Mouse (Mus musculus) gastrocnemius, postnatal 14 days (tissue): ENCODE results near the gene Mapkapk2. TPM values are rescaled to one million over a fixed set of nuclear protein-coding genes. Genes with fewer than 3 reads are reported as not detected.

Experiments
- DNase-seq: peaks from one replicate; pipeline ENCODE4 v3.0.0; 2021; ENCODE audit warnings: mixed read lengths
- intact Hi-C: fragments of 180-260 bp; cut with DNase I; formaldehyde crosslinking; loops from one replicate; pipeline ENCODE4 v1.15.1; 2025; ENCODE audit warnings: low total_unique reads
- total RNA-seq, 2 experiments: library from RNA; stranded (reverse); gene quantifications; 2 replicates each; pipeline ENCODE4 v1.2.3; 2021

Mapkapk2 gene
- total RNA-seq, 2 experiments from 2014 or later: 151 to 154 TPM

DNA sequence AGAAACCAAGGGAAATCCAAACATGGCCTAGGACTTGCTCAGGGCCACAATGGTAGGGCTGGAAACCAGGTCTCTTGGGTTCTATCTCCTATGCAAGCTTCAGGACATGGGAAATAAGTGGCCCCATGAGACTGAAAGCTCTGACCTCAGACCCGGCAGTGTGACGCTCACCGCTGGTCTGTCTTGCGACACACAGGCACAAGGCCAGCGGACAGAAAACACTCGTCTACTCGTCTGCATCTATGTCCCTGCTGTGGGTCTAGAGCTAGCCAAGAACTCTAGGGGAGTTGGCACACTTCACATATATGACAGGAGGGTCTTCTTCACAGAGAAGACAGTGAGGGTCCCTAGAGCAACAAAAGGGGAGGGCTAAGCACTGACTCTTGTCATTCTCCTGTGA is 10.7 kb downstream of the Mapkapk2 start:
- intact Hi-C loops: no loop called here
- no peak for DNase-seq

DNA sequence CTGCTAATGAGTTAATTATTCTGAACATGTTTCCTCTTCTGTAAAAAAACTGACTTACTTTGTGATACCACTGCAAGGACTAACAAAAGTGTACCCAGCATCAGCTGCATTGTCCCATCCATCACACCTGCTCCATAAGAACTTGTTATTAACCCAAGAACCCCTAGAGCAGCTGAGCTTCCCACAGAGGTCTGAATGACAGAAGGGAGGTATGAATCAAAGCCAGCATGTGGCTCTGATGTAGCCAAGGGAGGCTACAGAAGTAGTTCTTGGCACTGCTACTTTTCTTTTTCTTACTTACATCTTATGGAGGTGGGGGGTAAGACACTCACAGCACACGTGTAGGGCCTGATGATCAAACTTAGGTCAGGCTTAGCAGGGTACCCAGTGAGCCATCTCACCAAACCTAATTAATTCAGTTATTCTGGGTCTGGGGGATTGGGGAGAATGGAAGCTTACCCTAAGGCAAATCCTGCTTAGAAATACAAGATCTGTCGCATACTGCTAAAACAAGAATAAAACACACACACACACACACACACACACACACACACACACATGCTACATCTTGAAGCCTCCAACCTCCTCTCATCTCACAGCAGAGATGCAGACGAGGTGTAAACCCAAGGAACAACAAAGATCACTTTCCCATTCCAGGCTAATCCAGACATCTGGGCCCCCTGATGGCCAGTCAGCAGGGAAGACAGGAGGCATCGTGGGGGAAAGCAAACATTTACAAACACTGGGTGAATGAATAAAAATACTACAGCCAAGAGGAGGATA is 11.5 kb downstream of the Mapkapk2 start:
- intact Hi-C loops: no loop called here

DNA sequence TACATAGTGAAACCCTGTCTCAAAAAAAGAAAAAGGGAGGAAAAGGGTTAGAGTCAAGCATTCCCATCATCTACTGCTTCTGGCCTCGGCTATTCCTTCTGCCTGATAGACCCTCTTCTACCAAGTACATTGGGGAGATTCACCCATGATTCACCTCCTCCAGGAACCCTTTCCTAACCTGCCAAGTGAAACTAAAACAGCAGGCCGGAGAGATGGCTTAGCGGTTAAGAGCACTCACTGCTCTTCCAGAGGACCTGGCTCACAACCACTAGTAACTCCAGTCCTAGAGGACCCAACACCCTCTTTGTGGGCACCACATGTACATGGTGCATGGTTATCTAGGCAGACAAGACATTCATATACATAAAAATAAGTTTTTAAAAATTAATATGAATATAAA is 12.4 kb downstream of the Mapkapk2 start:
- DNase-seq: no peak
- intact Hi-C loops: no loop called here

More for the DNA sequence above, 11.5 kb downstream of the Mapkapk2 start:
- no peak for DNase-seq

DNA sequence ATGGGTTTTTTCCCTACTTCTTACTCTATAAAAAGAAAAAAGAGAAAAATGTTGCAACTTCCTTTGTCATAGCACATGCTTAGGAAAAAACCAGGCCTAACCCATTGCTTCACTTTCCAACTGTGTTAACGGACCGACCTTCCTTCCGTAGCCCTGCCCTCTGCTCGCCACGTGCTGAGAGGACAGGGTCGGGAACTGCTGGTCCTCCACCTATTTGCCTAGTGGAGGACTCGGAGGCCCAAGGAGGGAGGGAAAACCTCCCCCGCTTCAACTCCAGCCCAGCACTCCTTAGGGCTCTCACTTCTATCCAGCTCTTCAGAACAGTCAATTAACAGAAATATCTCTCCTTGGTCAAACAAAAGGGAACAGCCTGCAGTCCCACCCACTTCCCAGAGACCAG is 13.3 kb downstream of the Mapkapk2 start:
- DNase-seq: no peak
- intact Hi-C loops: no loop called here

DNA sequence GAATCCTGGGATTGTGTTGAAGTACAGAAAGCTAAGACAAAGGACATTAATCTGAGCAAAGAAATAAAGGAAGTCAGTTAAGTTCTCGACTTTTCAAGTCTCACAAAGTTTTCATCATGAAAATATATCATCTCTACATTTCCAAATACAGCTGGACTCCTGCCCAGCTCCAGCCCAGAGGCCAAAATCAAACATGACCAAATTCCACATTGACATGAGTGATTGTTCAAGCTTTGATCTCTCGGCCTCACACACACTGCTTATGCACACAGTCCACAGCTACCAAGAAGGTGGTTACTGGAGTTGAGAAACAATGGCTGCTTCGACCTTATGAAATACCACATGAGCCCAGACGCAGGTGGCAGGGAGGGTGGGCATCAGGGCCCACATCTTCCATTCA is 14.0 kb downstream of the Mapkapk2 start:
- intact Hi-C loops: no loop called here
- no peak for DNase-seq

DNA sequence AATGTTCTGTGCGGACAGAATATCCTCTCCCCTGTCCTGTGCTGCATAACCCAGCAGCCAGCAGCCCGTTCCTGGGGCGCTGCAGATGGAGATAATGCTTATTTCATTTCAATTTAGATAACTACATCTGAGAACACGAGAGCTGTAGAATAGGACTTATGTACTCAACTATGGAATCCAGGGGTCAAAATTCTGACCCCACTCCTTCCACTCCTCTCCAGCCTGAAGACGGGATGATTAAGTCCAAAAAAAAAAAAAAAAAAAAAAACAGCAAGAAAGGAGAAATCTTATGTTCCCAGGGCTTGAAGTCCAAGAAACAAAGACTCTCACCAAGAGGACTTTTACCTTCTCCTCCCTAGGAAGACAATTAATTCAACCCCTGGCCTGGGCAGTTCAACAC is 14.5 kb downstream of the Mapkapk2 start:
- no peak for DNase-seq
- intact Hi-C loops: no loop called here

DNA sequence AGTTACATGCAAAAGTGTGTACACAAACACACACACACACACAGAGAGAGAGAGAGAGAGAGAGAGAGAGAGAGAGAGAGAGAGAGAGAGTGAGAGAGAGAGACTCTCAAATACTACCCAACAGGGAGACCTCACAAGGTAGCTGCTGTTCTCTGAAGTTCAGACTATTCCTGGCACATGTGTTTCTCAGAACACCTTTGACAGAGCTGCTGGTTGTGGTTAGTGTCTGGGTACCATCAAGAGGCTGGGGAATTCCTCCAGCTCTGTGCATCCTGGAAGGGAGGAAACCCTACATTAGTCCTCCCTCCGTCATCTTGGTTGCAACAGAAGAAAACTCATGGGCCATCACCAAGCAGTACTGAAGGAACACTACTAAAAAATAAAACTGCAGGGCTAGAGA is 16.9 kb downstream of the Mapkapk2 start:
- intact Hi-C loops: no loop called here
- DNase-seq: no peak

DNA sequence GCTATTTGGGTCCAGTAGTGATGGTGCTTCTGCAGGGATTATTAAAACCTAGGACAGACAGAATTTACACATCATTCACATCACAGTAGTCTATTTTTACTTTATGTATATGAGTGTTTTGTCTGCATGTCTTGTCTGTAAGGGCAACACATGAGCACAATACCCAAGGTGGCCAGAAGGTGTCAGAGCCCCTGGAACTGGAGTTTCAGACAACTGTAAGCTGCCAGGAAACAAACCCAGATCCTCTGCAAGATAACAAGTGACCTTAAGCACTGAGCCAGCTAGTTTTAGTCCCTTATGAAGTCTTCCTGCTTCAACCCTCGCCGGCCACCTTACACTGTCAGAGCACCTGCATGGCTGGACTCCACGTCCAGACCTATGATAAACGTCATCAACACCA is 17.9 kb downstream of the Mapkapk2 start:
- intact Hi-C loops: no loop called here

DNA sequence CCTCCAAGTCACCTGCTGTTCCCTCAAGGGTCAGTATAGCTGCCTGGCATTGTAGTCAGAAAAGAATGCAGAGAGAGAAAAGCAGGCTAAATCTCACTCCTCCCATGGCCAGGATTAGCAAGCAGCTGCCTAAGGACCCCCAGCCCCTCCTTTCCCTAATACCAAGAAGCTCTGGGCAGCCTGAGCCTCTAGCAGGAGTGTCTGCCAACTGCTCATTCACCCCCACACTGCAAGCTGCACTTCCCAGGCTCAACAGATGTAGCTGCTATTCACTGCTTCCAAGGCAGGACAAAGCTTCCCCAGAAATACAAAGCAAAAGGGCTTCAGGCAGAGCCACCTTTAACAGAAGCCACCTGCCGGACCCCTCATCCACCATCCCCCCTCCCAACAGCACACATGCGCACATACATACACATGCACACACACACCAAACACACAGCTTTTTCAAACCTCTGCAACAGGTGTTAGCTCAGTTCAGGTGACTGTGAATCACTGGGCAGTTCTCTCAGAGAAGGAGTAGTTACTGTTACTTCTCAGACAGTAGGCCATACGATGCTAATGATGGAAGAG is 18.8 kb downstream of the Mapkapk2 start:
- intact Hi-C loops: no loop called here
- DNase-seq: peak; percentile 65

More for the DNA sequence above, 17.9 kb downstream of the Mapkapk2 start:
- DNase-seq: no peak

DNA sequence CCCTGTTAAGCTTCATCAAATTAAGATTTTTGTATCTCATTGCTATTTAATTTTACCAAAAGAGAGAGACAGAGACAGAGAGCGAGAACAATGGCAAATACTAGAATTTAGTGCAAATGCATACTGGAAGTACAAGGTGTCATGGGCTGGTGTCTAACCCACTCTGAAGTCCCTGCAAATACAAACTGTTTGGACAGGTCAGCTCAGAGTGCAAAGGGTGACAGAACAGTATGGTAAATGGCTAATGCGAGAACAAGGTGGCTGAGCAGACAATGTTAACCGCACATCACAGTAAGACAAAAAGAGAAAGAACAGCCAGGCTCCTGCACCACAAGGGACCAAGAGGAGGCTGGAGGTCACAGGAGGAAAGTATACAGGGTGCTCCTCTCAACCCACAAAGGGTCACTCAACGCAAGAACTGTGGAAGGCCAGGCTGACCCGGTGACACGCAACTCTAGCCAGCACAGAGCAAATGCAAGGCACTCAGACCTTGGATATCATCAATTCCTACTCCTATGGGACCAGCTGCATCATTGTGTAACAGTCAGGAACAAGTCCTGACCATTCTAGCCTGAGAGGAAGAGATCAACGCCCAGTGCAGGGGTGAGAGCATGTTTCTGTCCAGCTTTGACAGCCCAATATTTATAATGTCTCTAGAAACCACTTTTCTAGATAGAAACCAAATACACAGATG is 22.4 kb downstream of the Mapkapk2 start:
- intact Hi-C loops: no loop called here
- DNase-seq: no peak

DNA sequence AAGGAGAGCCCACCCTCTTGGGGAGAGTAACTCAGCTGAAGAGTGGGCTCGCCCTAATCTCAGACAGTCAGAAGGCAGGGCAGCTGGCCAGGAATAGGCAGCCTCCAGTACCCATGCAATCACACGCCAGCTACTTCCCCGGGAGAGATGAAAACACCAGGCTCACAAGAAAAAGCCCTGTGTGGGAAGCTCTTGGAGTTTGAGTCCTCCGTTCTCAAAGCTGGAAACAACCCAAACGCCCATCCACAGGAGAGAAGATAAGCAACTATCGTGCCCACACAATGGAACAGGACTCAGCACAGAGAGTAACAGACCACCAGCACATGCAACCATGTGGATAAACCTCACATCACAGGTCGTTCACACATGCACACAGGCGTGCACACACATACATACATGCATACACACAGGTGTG is 23.1 kb downstream of the Mapkapk2 start:
- DNase-seq: no peak
- intact Hi-C loops: no loop called here

DNA sequence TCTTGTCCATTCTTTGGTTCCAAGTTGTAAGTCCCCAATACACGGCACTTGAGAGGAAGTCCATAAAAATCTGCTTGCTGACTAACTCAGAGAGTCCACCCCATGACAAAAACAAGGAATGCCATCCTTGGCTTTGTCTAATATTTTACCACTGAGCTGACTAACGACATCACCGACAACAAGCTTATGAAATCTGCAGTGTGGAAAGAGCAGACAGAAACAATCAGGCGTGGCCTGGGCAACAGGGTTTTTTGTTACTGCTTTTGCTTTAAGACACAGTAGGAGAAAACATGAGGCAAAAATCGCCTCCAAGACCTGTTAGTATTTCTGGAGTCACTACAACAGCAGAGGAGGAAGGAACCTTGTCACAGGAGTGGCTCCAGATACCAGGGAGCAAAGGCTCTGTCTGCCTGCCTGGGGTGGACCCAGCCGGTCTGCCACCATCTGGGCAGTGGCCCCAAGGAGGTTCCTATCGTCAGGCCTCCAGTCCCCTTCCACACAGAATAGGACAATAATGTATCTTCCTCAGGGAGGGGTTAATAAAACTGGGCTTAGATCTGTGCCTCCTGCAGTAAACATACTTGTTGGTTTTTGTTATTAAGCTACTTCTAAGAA is 25.1 kb downstream of the Mapkapk2 start:
- DNase-seq: no peak
- intact Hi-C loops: no loop called here

DNA sequence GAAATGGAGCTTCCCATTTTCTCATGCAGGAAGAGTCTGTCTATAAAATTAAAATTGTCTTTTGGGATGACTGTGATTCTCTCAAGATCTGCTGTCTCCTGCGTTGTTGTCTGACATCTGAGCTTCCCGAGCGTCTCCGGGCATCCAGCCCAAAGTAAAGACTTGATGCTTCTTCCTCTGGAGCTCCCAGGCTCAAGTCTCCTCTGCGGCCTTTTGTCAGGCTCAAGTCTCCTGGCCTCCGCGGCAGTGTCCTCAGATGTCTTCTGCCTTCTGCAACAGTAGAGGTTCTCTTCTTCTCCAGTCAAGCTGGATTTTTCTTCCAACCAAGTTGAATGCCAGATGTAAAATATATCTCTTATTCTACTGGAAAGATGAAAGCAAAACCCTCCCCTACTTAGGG is 28.6 kb downstream of the Mapkapk2 start:
- intact Hi-C loops: no loop called here
- no peak for DNase-seq

DNA sequence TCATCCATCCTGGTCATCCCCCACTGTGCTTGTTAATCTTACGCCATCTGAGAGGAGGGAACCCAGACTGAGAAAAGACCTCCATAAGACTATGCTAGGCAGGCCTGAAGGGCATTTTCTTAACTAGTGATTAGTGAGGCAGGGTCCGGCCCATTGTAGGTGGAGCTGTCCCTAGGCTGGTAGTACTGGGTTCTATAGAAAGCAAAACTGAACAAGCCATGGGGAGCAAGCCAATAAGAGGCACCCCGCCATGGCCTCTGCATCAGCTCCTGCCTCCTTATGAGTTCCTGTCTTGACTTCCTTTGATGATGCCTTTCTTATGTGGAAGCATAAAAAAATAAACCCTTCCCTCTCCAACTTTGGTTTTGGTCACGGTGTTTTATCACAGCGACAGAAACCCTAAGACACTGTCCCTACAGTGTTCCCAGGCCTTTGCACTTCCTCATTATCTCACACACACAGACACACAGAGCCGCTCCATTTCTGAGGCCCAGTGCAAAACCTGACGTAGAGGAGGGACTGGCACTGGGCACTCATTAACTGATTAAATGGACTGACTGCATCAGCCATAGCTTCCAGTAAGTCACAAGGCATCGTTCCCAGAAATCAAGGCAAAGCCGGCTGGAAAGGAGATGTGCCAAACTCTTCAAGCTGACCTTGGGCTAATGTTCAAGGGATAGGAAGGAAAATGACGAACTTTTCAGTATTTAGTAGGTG is 29.5 kb downstream of the Mapkapk2 start:
- intact Hi-C loops: no loop called here
- DNase-seq: no peak

DNA sequence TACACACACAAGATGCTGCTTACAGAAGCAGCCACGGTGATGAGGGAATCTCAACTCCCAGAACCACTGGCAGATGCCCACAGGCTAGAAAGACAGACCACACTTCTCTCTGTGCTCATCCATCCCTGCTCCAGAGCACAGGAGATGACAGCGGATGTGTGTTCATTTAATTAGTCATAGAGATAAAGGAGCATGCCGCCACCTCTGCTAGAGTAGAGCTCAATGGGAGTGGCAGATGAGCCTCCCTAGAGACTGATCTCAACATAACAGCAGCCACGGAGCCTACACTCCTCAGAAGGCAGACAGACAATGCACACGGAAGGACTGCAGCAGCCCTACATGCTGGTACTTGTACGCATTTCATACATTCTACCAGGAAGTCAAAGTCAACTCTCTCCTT is 33.4 kb downstream of the Mapkapk2 start:
- no peak for DNase-seq
- intact Hi-C loops: no loop called here

DNA sequence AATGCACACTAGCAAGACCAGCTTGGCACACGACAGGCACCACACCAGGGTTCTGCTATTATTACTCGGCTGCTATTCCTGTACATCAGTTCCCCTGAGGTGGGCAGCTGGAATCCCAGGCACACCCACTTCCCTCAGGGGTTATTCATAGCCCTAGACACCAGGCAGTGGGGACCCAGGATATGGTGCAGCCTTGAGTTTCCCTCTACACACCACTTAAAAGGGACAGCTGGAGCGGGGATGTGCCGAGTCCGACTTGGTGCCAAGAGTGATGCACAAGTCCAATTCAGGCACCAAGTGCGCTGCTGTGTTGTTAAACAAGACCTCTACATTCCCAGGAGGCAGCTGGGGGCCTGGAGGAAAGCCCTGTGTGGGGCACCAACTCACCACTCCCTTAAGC is 34.8 kb downstream of the Mapkapk2 start:
- DNase-seq: peak; percentile 67
- intact Hi-C loops: no loop called here

DNA sequence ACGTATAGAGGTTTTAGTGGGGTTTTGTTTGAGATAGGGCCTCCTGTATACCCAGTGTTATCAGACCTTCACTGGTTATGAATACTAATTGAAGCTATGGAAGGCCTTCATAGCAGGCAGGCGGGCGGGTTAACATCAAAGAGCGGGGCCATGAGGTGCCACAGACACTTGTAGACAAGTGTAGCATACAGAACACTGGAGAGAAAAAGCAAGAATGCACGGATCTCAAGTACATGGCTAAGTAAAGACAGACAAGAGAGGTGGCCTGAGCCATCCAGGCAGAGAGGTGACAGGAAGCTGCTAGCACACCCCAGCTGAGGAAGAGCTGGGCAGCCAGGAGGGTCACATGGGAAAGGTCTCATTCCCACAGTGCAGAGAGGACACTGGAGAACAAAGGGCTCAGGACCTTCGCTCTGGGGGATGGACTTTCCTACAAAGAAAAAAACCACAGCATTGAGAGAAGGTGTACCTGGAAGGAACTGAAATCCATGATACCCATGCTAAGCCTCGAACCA is 35.8 kb downstream of the Mapkapk2 start:
- intact Hi-C loops: no loop called here
- no peak for DNase-seq

DNA sequence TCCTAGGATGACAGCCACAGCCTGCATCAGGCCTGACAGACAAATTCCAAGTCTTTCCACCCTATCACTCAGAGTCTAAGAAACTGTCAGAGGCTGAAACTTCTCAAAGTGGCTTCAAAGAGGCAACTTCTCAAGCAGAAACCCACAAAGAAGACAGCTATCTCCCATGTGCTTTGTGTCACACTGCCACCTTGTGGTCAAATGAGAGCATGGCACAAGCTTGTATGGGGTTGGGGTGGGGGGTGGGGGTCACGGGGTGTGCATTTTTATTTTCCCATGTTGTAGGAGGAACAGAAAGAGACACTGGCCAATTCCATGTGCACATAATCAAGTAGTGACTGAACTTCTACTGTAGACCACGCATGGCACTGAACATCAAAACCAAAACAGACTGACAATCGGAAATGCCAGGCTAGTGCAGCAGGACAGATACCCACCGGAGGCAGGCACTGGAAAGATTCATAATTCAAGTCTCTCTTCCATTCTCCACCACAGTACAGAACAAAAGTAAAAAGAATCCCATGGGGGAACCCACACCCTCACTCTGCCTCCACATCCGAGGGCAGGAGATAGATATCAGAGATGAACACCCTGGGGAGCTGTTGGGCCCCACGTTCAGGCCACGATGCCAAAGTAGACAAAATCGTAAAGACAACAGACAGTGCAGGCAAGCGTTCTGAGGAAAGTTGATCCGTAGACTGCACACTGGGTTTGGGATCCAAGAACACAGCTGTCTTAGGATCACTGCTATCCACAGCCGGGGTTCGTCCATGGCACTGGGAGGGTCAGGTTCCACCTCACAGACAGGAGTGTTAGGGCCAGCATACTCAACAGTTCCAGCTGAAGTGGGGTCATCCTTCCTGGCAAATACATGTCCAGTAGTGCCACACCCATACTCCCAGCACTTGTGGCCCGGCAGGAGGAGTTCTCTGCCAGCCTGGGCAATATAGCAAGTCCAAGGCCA is 37.1 kb downstream of the Mapkapk2 start:
- intact Hi-C loops: no loop called here
- DNase-seq: peak; percentile 47

DNA sequence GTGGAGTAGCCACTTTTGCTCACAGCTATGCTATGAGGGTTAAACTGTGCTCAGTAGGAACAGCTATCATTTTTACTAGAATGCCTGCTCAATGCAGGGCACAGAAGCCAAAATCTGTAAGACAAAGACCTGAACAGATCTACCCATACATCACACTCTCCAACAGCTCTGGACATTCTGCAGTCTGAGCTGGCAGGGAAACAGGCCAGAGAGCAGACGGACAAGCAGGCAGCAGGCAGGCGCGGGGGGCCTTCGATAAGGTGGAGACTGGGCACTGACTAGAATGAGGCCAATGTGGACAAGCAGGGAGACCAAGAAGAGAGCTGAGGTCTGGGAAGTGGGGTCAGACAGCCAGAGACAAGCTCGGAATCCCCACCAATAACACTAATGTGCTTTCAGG is 37.8 kb downstream of the Mapkapk2 start:
- intact Hi-C loops: no loop called here
- no peak for DNase-seq
